Mouse (Mus musculus) c-Kit-negative CD71-positive TER-119-positive erythroid progenitor cells, embryonic 14.5 days (primary cell): ENCODE data around the gene Gm9040.
"Not testable (repeated sequence)": the region's sequence is repeated elsewhere in the genome, so short reads cannot be mapped to it uniquely, and the experiment has no call there.

ENCODE experiments used
- DNase-seq: peaks from one replicate; pipeline ENCODE4 v3.0.0-alpha.2; 2013; ENCODE audit warnings: low read depth, low spot score

Gene Gm9040

GRCm38 (mm10) chr10:118326869-118327268 lies at the start of gene Gm9040:
Gene Gm9040, minus strand, starts transcription at chr10:118326969.
- not testable (repeated sequence) for DNase-seq

DNA sequence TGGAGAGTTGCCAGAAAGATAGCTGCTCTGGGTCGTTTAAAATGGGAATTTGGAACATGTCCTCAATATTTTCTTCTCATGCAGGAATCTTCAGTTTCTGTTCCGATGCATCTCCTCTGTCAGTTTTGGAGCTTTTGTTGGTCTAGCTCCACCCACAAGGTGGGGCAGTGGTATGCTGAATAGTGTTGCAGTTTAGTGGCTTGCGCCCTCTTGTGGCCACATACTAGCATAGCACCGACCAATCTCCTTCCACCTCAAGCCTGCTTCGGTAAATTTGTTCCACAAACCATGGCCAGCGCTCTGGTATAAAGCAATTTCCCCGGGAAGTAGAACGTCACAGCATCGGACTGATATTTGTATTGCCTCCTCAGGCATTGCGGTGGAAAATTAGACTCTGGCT lies 43.7 kb upstream of the Gm9040 start:
- DNase-seq: peak; percentile 20

- no peak for DNase-seq
Measured at GRCm38 (mm10) chr10:118369518-118369917, 42.7 kb upstream of the Gm9040 start.

DNA sequence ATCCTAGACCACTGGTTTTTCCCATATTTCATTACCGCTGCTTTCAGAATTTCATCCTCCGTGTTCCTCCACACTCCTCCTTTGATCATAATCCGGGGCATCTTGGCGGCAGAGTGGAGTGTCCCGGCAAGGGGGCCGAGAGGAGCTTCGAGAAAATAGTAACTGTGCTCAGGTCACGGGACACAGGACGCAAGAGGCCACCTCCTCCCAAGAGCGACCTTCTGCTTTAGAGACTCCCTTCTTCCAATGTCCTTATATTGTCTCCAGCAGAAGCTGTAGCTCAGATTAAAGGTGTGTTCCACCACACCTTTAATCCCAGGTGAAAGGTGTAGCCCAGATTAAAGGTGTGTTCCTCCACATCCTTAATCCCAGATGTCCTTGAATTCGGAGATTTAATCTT lies 27.2 kb upstream of the Gm9040 start, which contains the start of gene Gm9049:
Gene Gm9049, minus strand, starts transcription at position 101 of the 400 bp plus-strand sequence.
- DNase-seq: not testable (repeated sequence)

GRCm38 (mm10) chr10:118348579-118348978 lies 21.8 kb upstream of the Gm9040 start, which contains the start of gene Gm9048:
Gene Gm9048, minus strand, starts transcription at chr10:118348679.
- DNase-seq: not testable (repeated sequence)

DNA sequence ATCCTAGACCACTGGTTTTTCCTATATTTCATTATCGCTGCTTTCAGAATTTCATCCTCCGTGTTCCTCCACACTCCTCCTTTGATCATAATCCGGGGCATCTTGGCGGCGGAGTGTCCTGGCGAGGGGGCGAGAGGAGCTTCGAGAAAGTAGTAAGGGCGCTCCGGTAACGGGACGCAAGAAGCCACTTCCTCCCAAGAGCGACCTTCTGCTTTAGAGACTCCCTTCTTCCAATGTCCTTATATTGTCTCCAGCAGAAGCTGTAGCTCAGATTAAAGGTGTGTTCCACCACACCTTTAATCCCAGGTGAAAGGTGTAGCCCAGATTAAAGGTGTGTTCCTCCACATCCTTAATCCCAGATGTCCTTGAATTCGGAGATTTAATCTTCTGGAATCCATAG lies 16.4 kb upstream of the Gm9040 start, which contains the start of gene Gm9046:
Gene Gm9046, minus strand, starts transcription at position 101 of the 400 bp plus-strand sequence.
- not testable (repeated sequence) for DNase-seq

GRCm38 (mm10) chr10:118337731-118338130 lies 11.0 kb upstream of the Gm9040 start, which contains the start of gene Gm9045:
Gene Gm9045, minus strand, starts transcription at chr10:118337831.
- not testable (repeated sequence) for DNase-seq

GRCm38 (mm10) chr10:118332308-118332707 lies 5.5 kb upstream of the Gm9040 start, which contains the start of gene Gm9044:
Gene Gm9044, minus strand, starts transcription at chr10:118332408.
- DNase-seq: not testable (repeated sequence)

- DNase-seq: no peak
Measured at GRCm38 (mm10) chr10:118319024-118319423, 7.7 kb downstream of the Gm9040 start.

- not testable (repeated sequence) for DNase-seq
Measured at GRCm38 (mm10) chr10:118302133-118302532, 24.6 kb downstream of the Gm9040 start.

DNA sequence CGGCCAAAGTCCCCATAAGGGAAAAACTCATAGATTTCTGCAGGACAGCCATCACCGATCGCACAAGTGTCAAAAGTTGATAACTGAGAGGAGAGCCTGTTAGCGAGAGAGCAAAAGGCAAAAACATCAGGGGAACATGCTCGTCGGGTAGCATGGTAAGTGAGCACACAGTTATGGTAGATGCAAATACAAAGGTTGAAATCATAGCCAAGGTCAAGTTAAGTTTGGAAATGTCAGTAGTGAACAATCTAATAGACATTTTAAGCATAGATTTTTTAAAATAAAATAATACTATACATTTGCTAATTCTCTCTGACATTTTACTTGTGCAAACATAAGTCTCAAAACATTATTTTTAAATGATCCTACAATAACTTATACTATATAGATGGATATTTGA lies 31.8 kb downstream of the Gm9040 start, which contains the start of gene Iltifb:
Gene Iltifb, minus strand, starts transcription at position 101 of the 400 bp plus-strand sequence.
- no peak for DNase-seq

- DNase-seq: not testable (repeated sequence)
Measured at GRCm38 (mm10) chr10:118283016-118283415, 43.8 kb downstream of the Gm9040 start.

DNA sequence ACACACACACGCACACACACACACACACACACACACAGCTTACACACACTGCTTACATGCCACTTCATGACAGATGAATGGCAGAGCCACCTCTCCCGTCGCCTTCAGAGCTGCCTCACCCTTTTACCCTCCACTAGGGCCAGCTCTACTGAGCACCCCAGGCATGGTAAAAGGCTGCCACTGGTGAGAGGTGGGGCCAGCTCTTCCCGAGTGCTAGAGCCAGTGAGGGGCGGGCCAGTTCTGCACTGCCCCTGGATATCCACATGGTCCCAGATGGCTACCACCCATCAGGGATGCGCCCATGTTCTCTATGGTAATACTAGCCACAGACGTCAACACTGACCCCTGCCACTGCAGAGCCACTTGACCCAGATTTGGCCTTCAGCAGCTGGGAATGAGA lies 44.2 kb downstream of the Gm9040 start:
- DNase-seq: not testable (repeated sequence)

- not testable (repeated sequence) for DNase-seq
Measured at GRCm38 (mm10) chr10:118278069-118278468, 48.7 kb downstream of the Gm9040 start.
